Mouse (Mus musculus) hematopoietic stem cell, adult 5-6 weeks (primary cell): ENCODE data around the gene Aftph. TPM values are rescaled to one million over a fixed set of nuclear protein-coding genes. Genes with fewer than 3 reads are reported as not detected.
"Not testable (repeated sequence)": the region's sequence is repeated elsewhere in the genome, so short reads cannot be mapped to it uniquely, and the experiment has no call there.

Source experiments
- ATAC-seq, 2 experiments: fragments of 125-278 bp in 1 of 2; replicated peaks in 1 of 2; 2 replicates each; pipeline ENCODE4 v1.8.0; 2016 to 2017; ENCODE audit warnings: inconsistent platforms in 2 of 2, mild to moderate bottlenecking in 2 of 2, moderate number of reproducible peaks in 2 of 2, low read depth in 1 of 2, moderate TSS enrichment in 1 of 2; ENCODE audit not compliant: low FRiP score in 2 of 2, poor library complexity in 2 of 2, severe bottlenecking in 2 of 2, insufficient read depth in 1 of 2, low TSS enrichment in 1 of 2
- total RNA-seq: library from RNA; stranded (forward); fragments of 172-1452, 232-1000 nt; gene quantifications from 2 replicates; pipeline ENCODE4 v1.2.3, GENCODE M21; 2017

Gene Aftph
- 78.4 and 89.6 TPM in 2 replicates for total RNA-seq

- peak; percentile 87 to 90 for ATAC-seq
These were observed at the start of gene Aftph for GRCm38 (mm10) chr11:20741201-20742100. TSS of gene Aftph (minus strand) at chr11:20741589.

DNA sequence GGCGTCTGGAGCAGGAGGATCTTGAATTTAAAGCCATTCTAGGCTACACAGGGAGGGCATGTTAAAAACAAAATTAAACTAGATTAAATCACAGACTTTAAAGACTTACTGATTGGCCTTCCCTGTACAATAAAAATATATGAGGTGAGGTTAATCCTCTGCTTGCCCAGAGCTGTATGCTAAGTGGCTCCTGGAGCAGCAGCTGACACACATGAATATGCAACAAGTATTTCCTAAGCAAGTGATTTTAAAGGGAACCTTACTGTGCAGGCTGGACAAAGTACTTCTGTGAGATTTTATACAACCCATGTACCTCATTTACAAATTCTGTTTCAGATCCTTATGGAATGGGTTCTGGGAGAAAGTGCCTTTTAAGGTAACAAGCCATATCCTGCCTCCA, 47.6 kb upstream of the Aftph start:
- ATAC-seq = no peak

- ATAC-seq = no peak
These were observed 46.7 kb upstream of the Aftph start for GRCm38 (mm10) chr11:20788070-20788469.

DNA sequence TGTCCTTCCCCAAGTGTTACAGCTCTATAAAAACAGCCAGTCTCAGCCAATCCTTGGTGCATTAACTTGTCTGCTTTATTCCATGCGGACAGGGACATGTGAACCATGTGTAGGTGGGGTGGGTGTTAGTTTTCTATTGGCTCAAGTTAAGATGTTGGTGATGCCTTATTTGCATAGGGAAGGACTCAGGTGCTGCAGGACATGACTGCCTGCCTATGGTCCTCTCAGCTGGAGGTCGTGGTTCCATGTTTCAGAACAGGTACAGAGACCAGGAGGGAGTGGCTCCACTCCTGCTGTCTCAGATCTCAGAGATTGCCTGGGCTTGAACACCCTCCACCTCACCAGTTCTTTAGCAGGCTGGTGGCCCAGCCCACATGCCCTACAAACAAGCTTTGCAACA, 44.8 kb upstream of the Aftph start:
- ATAC-seq = no peak

- ATAC-seq = no peak
These were observed 43.8 kb upstream of the Aftph start for GRCm38 (mm10) chr11:20785186-20785585.

DNA sequence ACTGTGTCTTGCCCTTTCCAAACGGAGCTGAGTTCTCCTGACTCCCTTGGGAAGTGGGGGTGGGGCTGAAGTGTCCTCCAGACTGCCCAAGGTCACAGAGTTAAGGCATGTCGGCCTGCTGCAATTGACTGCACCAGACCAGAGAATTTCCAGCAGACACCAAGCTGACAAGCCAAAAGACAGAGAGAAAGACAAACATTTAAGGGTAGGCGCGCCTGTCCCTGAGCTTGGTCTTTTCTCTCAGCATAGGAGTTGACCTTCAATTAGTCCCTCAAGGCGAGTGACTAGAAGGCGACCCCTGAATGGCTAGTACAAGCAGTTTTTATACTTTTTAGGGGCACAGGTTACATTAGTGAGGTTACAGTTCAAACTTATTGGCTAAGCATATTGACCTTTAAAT, 43.4 kb upstream of the Aftph start:
- no peak for ATAC-seq

DNA sequence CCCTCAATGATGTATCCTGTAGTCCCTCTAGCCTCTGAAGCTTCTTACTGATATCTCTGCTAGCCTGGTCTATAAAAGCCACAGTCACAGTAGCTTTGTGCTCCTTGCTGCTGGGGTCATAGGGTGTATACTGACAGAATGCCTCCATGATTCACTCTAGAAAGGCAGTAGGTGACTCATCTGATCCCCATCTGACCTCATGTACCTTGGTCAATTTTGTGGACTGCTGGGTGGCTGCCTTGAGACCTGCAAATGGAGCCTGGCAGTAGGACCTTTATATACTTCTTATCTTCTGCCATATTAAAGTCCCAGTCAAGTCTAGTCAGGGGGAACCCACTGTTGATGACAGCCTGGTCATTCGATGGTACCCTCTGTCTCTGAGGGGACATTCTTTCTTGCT, 42.1 kb upstream of the Aftph start:
- ATAC-seq = no peak

DNA sequence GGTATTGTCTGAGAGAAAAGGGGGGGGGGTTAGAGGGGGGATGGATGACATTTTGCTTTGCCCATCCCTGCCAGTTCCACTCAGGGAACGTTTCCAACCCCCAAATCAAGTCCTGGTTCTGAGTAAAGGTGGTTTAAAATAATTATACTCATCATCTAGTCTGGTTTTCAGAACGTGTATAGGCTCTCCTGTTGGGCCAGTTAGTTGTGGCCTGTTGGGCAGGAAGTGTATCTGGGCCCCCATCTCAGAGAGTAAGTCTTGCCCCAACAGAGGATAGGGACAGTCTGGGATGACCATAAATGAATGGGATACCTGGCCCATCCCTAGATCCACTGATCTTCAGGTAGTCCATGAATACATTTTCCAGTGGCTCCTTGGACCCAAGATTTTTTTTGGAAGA, 41.2 kb upstream of the Aftph start:
- no peak for ATAC-seq

- ATAC-seq = peak; percentile 25 to 52; a peak in 1 of 4 replicates
These were observed 38.9 kb upstream of the Aftph start for GRCm38 (mm10) chr11:20780312-20780711.

DNA sequence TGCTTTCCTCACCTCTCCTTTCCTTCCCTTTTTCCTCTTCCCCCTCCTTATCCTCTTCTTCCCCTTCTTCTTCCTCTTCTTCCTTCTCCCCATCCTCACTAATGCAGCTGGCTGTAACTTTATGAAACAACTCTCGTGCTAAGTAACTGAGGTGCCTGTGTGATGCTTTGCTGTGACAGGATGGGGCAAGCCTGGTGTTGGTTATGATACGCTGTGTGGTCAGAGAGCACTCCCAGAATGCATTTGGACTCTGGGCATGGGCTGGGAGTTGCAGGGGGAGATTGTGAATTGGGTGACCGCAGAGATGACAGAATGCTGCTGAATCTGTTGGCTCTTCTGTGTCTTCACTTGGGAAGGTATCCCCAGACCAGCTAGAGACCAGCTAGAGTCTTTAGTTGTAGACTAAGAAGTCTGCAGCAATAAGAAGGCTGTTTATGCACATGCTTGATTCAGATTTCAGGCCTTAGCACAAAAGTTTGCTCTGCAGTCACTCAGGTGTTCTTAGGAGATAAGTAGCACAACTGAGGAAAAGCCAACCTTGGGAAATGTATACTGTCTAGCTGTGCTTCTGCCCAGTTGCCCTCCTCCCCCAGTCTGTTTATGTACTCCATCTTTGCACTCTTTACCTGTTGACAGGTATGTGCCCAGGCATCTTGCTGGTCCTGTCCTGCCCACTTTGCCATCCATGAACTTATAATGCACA, 37.6 kb upstream of the Aftph start:
- no peak for ATAC-seq

DNA sequence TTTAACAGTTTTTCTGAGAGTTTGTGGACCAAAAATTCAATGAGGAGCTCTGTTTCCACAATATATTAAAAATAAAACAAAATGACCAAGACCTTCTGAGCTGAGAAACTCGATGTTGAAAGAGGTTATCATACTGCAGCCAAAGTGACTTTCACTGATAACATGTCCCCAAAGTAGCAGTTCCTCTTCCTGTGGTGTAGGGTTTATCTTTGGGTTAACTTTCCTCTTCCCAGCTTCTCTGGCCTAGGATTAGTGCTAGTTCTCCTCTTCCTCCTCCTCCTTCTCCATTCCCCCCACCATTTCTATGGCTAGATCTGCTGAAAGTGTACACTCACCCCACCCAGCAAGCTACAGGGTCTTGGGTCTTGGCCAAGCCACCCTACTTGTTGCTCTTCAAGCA, 36.9 kb upstream of the Aftph start:
- 0 out of 4 replicates have a peak, but pooled peaks of 1 of the 2 experiments have one; percentile 23 for ATAC-seq

- no peak for ATAC-seq
These were observed 35.3 kb upstream of the Aftph start for GRCm38 (mm10) chr11:20776668-20777067.

- no peak for ATAC-seq
These were observed 31.3 kb upstream of the Aftph start for GRCm38 (mm10) chr11:20772642-20773041.

DNA sequence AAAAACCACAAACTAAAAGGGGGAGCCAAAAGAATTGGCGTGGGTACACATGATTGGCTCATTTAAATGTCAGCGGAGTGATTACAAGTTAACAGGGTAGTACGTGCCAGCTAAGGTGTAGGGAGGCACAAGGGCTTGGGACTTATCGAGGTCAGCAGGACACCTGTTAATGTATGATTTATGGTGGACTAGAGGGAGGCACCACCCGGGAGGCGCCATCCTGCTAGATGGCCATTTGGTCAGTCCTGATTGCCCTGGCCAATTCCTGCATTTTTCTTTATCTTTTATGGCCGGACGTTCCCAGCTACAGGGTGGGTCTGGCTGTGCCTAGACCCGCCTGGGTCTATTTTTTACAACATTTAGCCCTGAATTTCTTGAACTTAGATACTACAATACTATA, 30.4 kb upstream of the Aftph start:
- ATAC-seq = not testable (repeated sequence)

DNA sequence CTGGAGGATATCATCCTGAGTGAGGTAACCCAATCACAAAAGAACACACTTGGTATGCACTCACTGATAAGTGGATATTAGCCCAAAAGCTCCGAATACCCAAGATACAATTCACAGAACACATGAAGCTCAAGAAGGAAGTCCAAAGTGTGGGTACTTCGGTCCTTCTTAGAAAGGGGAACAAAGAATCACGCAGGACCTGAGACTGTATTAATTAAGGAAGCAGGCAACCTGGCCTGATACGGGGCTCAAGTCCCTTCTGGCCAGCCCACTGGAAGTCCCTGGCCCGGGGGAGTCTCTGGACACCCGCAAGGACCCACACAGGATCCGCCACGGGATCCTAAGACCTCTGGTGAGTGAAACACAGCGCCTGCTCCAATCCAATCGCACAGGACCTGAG, 20.6 kb upstream of the Aftph start:
- ATAC-seq = 0 out of 4 replicates have a peak, but pooled peaks of 1 of the 2 experiments have one; percentile 32

- no peak for ATAC-seq
These were observed 9.2 kb upstream of the Aftph start for GRCm38 (mm10) chr11:20750573-20750972.

DNA sequence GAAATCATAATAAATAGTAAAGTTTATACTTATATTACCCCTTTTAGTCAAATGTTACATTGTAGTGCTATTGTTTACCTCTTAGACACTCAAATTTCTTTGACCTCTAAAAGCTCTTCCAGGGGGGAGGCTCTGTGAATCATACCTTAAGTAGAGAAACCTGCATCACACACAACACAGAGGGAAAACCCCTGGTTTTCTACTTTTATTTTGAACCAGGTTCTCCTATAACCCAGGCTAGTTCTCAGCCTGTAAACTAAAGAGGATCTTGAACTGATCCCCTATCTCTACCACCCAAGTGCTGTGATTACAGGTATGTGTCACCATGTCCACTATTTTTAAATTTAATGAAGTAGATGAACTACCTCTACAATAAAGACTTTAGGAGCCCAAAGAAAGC, 2.0 kb upstream of the Aftph start:
- no peak for ATAC-seq

- ATAC-seq = peak; percentile 19 to 21; a peak in 2 of 4 replicates
These were observed 1.0 kb upstream of the Aftph start for GRCm38 (mm10) chr11:20742361-20742897.
